In the genomic region with DNA sequence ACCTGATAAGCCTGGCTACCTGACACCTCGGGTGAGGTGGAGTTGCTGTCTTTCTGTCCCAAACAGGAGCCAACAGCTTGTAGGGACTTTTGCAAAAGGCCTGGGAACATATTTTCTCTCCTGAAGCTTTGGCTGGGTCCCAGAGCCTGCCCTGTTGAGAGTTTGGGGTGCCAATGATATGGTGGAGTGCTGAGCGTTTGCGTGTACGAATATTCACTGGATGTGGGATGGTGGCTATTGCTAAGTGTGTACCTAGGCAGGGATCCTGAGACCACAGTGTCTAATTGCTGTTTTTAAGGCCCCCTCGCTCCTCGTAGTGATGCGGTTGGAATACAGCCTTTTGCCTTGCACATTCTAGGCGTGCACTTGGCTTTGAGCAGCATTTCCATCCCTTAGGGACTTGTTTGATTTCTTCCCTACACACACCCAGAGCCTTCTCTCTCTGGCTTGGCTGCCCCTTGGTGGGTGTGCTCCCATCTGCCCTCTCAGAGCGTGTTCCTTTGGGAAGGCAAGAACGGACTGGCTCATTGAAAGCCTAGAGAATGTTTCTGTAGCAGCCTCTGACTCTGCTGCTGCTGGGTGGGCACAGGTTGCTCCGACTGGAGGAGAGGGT, we compare ENCODE assay signal across 8 mouse cellular contexts. TPM values are rescaled to one million over a fixed set of nuclear protein-coding genes. Genes with fewer than 3 reads are reported as not detected.
A peak's percentile ranks its signal among the peaks of the same experiment; 100 is the strongest.
DNase-seq lines count a peak whose midpoint lies in the region; ATAC-seq and TF ChIP-seq lines count a peak whose summit lies in the region.

No protein-coding gene starts in this region.

- H3K9me3 ChIP-seq in lung, postnatal 0 days (ENCODE audit: low read length), result no peaks in the 10 kb centered on the region

- no peak for TF ChIP-seq CTCF in lung, postnatal 0 days (IDR thresholded peaks at IDR 0.05)

- H3K27ac ChIP-seq in lung, postnatal 0 days (ENCODE audit: low read length), result peak overlapping the region; percentile 92

- intact Hi-C loops in heart, postnatal 10 days (cut with DNase I), result loop anchor here (2.0 kb wide), 1 partner anchor 38 kb away; a partner anchor contains a TSS
- intact Hi-C loops in left cerebral cortex, postnatal 4 days (cut with DNase I), result no loop called here

- peaks cover 21% of the 10 kb centered on the region for H3K4me1 ChIP-seq in lung, postnatal 0 days (ENCODE audit: insufficient read depth, low read depth, low read length)

- 43% methylated on average over 11 of the region's 11 CpGs for WGBS in lung, postnatal 0 days

- peak overlapping the region; percentile 92 for H3K4me3 ChIP-seq in lung, postnatal 0 days (ENCODE audit: low read depth, low read length)

- H3K4me2 ChIP-seq in lung, postnatal 0 days (replicated peaks; ENCODE audit: low read depth, low read length), result peak overlapping the region; percentile 78

- H3K27me3 ChIP-seq in lung, postnatal 0 days (replicated peaks; ENCODE audit: insufficient read depth, low read length), result no peaks in the 10 kb centered on the region

- no peak for ATAC-seq in lung, postnatal 0 days

- no peak for TF ChIP-seq EP300 in lung, postnatal 0 days (IDR thresholded peaks at IDR 0.05)

- peaks cover 4% of the 10 kb centered on the region; the same call in 1 of the 2 replicates for H3K36me3 ChIP-seq in lung, postnatal 0 days (ENCODE audit: insufficient read depth, low read length)

- peak overlapping the region; percentile 73; the same call in 1 of the 2 replicates for H3K9ac ChIP-seq in lung, postnatal 0 days (replicated peaks; ENCODE audit: low read depth)

- DNase-seq in kidney, postnatal 14 days, result peak; percentile 18
- DNase-seq in kidney, adult 18-20 months, result no peak
- peak; percentile 28 for DNase-seq in c-Kit-positive CD71-positive TER-119-negative erythroid progenitor cells, embryonic 14.5 days (ENCODE audit: low read depth)
- DNase-seq in heart, postnatal 10 days, result peak; percentile 42 to 49
- DNase-seq in lung, postnatal 0 days (ENCODE audit: low spot score), result no peak
- DNase-seq in left cerebral cortex, postnatal 4 days, result no peak
- no peak for DNase-seq in frontal cortex, postnatal 25 days (ENCODE audit: low spot score in 2 of 2)
- DNase-seq in urinary bladder, postnatal 14 days (ENCODE audit: low spot score), result no peak

RNA-seq across cellular contexts. Expression of a gene that starts 1.0 kb away (rescaled TPM):
- 10 to 100 TPM; 15.1 to 18.5 TPM for total RNA-seq in heart, postnatal 10 days (2021)
- 22.7 and 25.1 TPM in 2 replicates for polyA plus RNA-seq in lung, postnatal 0 days (2015; fragmentation: Nextera tagmentation; extraction: Ambion mirVana)
- 1 to 10 TPM; 1.8 to 3.3 TPM for total RNA-seq in left cerebral cortex, postnatal 4 days (2021)

RNA-seq across cellular contexts. Expression of a gene that starts 8.3 kb away (rescaled TPM):
- 1 to 10 TPM in 1 of 2 experiments, under 1 TPM in 1; 0.57 to 1.1 TPM for total RNA-seq in heart, postnatal 10 days (2021)
- polyA plus RNA-seq in lung, postnatal 0 days (2015; fragmentation: Nextera tagmentation; extraction: Ambion mirVana), result 1.1 and 2.1 TPM in 2 replicates
- 1 to 10 TPM; 2.9 to 3.4 TPM for total RNA-seq in left cerebral cortex, postnatal 4 days (2021)

RNA-seq across cellular contexts. Expression of a gene that starts 39.0 kb away (rescaled TPM):
- total RNA-seq in heart, postnatal 10 days (2021), result 10 to 100 TPM; 16.7 to 17.4 TPM
- polyA plus RNA-seq in lung, postnatal 0 days (2015; fragmentation: Nextera tagmentation; extraction: Ambion mirVana), result 51.9 and 57.5 TPM in 2 replicates
- 10 to 100 TPM; 28.6 to 31.6 TPM for total RNA-seq in left cerebral cortex, postnatal 4 days (2021)

RNA-seq across cellular contexts. Expression of a gene that starts 50.2 kb away (rescaled TPM):
- under 1 TPM in 1 of 2 experiments, not detected in 1; 0.27 TPM for total RNA-seq in heart, postnatal 10 days (2021)
- polyA plus RNA-seq in lung, postnatal 0 days (2015; fragmentation: Nextera tagmentation; extraction: Ambion mirVana), result 0.16 TPM in 1 of 2 replicates, not detected in the other
- total RNA-seq in left cerebral cortex, postnatal 4 days (2021), result 10 to 100 TPM in 1 of 2 experiments, 1 to 10 TPM in 1; 9.9 to 14.0 TPM

Comparison
In these comparisons a context has a peak if more than half of its experiments do, and no peak if none do; other contexts are left out.
1. DNase-seq: peak in kidney, postnatal 14 days (single experiment), c-Kit-positive CD71-positive TER-119-negative erythroid progenitor cells, embryonic 14.5 days (single experiment) and heart, postnatal 10 days (2 of 2); none in kidney, adult 18-20 months (single experiment), lung, postnatal 0 days (single experiment), left cerebral cortex, postnatal 4 days (single experiment), frontal cortex, postnatal 25 days (0 of 2) and urinary bladder, postnatal 14 days (single experiment).